Mouse (Mus musculus) telencephalon, adult 2 months (tissue): ENCODE results near the gene Bicd1.
"Not testable (repeated sequence)": the region's sequence is repeated elsewhere in the genome, so short reads cannot be mapped to it uniquely, and the experiment has no call there.

ENCODE experiments used
- DNase-seq: peaks from one replicate; pipeline ENCODE4 v3.0.0-alpha.2; 2011; ENCODE audit warnings: low read depth, low spot score

Bicd1 gene

DNA sequence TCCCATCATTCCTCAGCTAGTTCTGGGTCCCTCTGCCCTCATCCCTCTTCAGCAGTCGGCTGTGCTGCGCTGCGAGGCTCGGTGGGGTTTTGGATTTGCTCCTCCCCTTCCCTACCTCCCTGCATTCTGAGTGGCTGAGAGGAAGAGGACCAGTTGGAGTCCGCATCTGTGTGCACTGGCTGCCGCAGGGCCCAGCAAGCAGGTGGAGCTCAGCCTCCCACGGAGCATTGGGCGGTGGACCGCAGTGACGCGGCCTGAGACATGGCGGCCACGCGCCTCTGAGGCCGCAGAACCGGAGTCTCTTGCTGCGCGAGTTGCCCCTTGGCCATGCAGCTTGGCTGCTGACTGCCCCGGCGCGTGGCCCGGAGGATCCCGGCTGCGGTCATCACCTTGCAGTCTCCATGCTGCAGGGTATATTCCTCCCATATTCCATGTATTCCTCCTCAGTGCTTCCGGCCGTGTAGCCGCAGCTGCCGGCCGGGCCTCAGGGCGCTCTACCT lies at the start of gene Bicd1:
Bicd1 (plus strand) TSS at position 54 of the 500 bp plus-strand sequence.
- peak; percentile 94 for DNase-seq

- DNase-seq = not testable (repeated sequence)
Observed at GRCm38 (mm10) chr6:149362533-149362932, 46.2 kb upstream of the Bicd1 start.

DNA sequence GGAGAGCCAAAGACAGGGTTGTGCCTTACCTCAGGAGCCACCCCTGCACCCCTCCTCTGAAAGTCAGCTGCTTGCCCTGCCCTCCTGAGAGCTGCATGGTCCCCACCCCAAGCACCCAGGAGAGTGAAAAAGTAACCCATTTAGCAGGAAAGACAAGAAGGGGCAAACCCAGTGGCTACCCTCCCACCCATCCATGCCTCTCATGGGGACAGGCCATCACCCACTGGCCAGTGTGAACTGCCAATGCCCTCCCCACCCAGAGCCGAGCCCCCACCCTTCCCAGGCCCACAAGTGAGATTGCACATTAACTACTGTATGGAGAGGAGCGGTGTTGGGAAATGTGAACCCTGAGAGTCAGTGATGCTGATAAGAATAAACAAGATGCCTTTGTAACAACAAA lies 42.7 kb upstream of the Bicd1 start:
- DNase-seq = not testable (repeated sequence)

GRCm38 (mm10) chr6:149366403-149366802 lies 42.3 kb upstream of the Bicd1 start:
- no peak for DNase-seq

DNA sequence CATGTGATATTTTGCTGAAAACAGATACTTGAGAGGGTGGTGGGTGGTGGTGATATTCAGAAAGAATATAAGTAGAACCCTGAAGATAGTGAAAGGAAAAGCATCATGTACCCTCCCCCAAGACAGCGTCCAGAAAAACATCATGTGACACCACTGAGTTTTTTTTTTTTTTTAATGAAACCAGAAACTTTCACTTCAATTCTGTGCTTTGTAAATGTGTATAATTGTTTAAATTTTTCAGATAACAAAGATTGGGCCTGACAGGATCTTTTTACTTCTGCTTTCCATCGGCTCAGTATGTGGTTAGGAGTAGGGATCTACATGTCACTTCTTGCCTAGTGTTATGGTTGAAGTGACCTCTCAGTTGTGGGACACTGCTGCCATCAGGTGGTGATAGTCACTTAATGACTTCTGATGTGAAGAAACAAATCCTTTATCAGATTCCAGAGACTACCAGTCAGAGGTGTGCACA lies 33.7 kb upstream of the Bicd1 start:
- peak; percentile 31 for DNase-seq

DNA sequence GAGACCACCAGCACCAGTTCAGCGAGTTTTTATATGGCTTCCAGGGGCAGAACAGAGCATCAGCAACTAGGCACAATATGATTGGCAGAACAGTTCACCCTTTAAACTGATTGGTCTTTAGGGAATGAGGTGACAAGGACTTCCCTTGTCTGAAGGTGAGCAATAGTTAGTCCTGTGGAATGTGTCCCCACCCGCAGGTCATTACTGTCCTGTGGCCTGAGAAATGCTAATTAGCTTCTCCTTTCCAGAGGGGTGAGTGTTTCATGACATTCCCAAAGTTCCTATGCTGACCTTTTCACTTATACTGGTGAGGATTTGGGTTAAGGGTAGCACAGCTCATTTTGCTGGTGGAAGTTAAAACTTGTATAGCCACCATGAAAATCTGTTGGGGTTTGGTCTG lies 25.2 kb upstream of the Bicd1 start:
- DNase-seq = no peak

DNA sequence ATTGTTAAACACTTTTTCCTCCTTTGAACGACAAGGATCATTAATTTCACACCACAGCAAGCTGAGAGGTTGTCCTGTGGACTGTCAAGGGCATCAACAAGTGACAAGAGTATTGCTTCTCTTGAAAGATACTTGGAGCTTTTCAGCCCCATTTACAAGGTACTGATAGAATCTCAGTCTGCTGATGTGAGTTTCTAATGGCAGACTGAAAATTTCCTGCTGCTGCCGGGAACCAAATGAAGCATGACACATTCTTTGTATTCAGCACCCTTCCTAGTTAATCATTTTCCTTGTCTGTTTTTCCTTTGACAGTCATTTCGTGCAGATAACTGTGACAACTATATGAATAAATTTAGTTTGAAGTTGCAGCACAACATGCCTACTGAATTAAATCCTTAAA lies 22.3 kb upstream of the Bicd1 start:
- no peak for DNase-seq

DNA sequence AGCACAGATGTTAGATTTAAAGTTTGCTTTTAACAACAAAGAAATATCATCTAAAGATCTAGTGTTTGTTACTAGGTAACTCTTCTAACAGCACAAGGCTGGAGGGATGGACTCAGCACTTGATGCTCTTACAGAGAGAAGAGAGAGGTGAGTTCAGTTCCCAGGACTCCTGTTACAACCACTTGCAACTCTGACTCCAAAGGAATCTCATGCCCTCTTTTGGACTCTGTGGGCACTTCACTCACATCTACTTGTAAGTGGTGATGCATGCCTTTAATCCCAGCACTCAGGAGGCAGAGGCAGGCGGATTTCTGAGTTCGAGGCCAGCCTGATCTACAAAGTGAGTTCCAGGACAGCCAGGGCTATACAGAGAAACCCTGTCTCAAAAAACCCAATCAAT lies 19.1 kb upstream of the Bicd1 start:
- not testable (repeated sequence) for DNase-seq

DNA sequence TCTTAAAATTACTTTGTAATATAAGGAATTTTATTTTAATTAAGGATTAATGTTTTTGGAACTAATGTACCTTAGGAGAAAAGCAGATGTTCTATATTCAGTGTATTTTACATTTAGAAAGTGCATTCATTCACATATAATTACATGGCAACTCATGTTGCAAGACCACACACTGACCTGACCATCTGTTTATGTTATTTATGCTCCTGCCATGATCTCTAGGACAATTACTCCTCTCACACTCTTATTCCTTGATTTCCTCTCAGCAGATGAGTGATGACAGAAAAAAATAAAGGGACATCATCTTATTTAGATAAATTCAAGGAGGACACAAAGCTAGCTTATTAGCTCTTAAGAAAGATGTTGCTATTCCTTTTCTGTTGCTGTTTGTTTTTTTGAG lies 9.3 kb upstream of the Bicd1 start:
- DNase-seq = no peak

GRCm38 (mm10) chr6:149409341-149409740 lies 655 bp downstream of the Bicd1 start:
- DNase-seq = peak; percentile 31

DNA sequence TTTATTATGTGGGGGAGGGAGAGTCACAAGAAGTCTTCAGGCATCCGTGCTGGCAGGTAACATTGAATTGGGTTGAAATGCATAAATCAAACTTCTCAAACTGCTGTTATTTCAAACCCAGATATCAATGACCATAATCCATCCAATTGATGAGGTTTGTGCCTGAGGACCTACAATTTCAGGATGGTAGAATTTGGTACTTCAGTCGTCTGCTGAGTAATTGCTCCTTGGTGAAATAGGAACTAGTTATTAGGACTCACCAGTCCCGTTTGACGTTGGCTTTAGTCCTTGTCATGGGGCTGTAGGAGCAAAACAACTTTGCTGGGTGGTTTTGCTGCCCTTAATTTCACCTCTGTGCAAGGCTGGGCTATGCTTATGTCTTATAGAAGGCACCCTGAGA lies 1.2 kb downstream of the Bicd1 start:
- no peak for DNase-seq

- DNase-seq = no peak
Observed at GRCm38 (mm10) chr6:149413256-149413655, 4.6 kb downstream of the Bicd1 start.

DNA sequence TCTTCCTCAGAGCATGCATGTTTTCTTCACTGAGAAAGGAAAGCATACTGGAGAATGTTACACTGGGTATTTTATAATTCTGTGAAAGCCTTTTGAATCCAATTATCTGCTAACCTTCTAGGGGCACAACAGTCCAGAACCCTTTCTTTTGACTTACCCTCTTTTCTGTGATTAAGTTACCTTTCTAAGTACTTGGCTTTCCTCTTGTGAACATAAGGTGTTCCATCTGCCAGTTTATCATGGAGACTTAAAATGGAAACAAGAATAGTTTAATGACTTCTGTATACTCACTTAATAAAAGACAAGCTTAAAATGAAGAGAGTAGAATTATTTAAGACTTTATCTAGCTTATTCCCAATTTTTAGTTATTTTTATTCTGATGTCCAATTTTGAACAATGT lies 16.1 kb downstream of the Bicd1 start:
- DNase-seq = no peak

- no peak for DNase-seq
Observed at GRCm38 (mm10) chr6:149439140-149439539, 30.5 kb downstream of the Bicd1 start.

- no peak for DNase-seq
Observed at GRCm38 (mm10) chr6:149442884-149443283, 34.2 kb downstream of the Bicd1 start.

DNA sequence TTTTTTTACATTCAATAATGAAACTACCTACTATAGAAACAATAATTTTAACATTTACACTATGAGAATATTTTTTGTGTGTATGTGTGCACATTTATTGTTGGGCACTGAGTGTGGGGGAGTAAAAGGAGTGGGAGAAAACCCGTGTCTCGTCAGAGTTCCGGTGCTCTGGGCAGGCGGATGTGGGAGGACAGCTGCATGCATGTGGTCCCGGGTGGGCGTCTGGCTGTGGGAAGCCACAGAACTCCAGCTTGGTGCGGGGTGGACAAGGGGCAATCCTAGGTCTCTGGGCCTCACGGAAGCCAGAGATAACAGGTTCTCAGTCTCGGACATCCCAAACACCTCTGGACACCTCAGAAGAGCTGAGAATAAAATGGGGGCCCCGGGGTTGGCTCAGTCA lies 37.2 kb downstream of the Bicd1 start:
- no peak for DNase-seq

GRCm38 (mm10) chr6:149457324-149457723 lies 48.6 kb downstream of the Bicd1 start:
- no peak for DNase-seq

- no peak for DNase-seq
Observed at GRCm38 (mm10) chr6:149460971-149461370, 52.3 kb downstream of the Bicd1 start.

- no peak for DNase-seq
Observed at GRCm38 (mm10) chr6:149471477-149471876, 62.8 kb downstream of the Bicd1 start.

DNA sequence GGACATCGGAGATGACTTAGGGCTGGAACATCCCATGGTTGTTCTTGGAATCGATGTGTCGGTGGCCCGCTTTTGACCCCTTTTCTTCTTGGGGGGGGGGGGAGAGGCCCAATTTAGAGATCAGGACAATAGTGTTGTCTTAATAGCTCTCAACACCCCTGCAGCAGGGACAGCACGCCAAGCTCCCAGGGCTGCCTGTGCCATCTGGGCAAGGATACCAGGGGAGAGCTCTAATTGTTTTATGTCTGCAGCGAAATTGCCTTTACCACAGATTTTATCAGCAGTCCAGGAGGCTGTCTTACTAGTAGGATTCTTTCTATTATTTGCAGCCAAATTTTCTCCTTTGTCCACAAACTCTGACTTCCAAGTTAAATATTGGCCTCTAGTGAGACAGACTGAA lies 63.8 kb downstream of the Bicd1 start:
- DNase-seq = not testable (repeated sequence)

DNA sequence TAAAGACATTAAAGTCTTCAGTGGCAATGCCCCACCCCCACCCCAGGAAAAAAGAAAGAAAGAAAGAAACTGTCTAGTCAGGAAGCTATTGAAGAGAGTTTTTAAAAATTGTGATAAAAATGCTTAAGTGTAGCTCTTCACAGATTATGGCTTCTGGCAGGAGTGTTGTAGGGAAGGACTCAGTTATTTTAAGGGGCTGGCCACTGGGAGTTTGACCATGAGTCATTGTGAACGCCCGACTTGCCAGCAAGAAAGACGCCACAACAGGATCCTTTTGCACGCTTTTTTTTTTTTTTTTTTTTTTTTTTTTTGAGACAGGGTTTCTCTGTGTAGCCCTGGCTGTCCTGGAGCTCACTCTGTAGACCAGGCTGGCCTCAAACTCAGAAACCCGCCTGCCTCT lies 73.2 kb downstream of the Bicd1 start:
- not testable (repeated sequence) for DNase-seq

- DNase-seq = no peak
Observed at GRCm38 (mm10) chr6:149494662-149495061, 86.0 kb downstream of the Bicd1 start.

GRCm38 (mm10) chr6:149495925-149496324 lies 87.2 kb downstream of the Bicd1 start:
- peak; percentile 43 for DNase-seq
